Mouse (Mus musculus): ENCODE data around the gene Ak1.
A peak's percentile ranks its signal among the peaks of the same experiment; 100 is the strongest.

Ak1 gene

DNA sequence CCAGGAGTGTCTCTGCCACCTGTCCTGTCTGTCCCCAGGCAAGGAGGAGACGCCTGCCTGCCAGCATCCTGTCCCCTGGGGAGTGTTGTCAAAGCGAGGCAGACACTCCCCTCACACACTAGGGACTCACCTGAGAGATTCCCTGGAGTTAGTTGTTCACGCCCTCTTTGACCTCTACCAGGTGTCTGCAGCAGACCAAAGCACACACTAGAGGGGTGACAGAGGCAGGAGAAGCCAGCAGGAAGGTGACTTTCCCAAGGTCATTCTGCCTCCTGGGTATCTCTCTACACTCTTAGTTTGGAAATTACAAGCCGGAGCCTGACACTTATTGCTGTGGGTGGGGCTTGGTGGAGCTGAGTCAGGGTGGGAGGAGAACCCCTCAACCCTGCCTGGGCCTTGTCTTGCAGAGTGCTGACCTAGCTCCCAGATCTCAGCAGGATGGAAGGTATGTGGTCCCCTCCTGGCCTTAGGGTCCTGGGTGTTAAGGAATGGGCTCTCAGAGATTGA, 6.5 kb downstream of the Ak1 start:
- DNase-seq (ENCODE audit: low spot score): no peak

DNA sequence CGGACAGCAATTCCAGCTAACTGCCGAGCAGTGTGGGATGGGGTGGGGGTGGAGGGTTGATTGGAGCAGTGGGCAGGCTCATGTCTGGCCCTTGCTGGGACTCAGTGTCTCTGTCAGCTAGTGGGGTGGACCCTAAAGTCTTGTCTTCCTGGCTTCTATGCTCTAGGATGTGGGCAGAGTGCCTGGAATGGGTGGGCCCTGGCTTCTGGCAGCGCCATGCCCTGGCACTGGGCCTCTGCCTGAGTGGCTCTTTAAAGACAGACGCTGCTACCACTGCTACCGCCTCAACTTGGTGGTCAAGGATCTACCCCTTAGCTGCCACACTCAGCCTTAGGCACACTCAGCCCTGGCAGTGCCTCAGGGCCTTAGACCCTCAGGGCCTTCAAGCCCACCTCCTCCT, 7.2 kb downstream of the Ak1 start:
- no peak for DNase-seq (ENCODE audit: low spot score)

DNA sequence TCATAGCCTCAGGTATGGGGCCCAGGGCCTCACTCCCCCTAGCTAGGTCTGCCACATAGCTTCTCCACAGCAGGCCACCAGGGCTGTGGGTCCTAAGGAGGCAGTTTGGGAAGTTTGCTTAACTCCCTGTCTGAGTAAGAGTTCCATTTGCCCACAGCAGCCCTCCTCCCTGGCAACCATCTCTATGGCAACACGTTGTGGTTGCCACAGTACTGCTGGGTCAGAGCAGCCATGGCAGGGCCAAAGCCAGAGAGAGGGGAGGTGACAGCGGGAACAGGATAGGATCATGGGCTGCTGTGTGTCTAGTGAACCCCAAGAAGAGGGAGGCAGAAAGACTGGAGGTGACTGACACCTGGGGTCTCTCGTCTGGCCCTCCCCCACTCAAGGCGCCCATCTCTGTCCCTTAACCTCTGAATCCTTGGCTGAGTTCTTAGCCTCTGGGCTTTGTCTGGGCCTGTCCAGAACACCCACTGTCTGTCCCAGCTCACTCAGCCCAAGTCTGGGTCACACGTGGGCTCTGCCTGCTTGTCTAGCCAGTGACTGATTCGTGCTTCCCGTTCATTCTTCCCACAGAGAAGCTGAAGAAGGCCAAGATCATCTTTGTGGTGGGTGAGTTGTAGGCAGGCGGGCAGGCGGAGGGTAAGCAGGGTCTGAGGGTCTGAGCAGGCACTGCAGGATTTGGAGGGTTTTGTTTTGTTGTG, 7.9 kb downstream of the Ak1 start:
- DNase-seq (ENCODE audit: low spot score): peak; percentile 36

DNA sequence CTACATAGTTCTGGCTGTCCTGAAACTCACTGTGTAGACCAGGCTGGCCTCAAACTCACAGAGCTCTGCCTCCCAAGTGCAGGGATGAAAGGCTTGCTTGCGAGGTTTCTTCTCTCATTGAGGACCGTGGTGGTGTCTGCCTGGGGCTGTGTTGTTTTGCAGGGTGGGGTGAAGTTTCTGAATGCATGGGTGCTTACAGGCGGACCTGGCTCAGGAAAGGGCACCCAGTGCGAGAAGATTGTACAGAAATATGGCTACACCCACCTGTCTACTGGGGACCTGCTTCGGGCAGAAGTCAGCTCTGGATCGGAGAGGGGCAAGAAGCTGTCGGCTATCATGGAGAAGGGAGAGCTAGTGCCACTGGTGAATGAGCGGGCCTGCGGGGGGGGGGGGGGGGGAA, 8.5 kb downstream of the Ak1 start:
- DNase-seq (ENCODE audit: low spot score): no peak

DNA sequence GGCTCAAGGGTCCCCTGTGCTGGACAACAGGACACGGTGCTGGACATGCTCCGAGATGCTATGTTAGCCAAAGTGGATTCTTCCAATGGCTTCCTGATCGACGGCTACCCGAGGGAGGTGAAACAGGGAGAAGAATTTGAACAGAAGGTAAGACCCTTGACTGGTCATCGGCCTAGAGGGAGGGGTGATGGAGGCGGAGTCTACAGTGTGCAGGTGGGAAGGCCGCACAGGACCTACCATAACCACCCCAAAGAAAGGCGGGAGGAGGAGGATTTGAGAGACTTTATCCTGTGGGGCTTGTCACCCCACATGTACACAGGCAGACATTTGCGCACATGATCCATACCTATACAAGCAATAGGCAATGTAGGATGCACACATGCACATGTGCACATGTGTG, 9.5 kb downstream of the Ak1 start:
- DNase-seq (ENCODE audit: low spot score): no peak

DNA sequence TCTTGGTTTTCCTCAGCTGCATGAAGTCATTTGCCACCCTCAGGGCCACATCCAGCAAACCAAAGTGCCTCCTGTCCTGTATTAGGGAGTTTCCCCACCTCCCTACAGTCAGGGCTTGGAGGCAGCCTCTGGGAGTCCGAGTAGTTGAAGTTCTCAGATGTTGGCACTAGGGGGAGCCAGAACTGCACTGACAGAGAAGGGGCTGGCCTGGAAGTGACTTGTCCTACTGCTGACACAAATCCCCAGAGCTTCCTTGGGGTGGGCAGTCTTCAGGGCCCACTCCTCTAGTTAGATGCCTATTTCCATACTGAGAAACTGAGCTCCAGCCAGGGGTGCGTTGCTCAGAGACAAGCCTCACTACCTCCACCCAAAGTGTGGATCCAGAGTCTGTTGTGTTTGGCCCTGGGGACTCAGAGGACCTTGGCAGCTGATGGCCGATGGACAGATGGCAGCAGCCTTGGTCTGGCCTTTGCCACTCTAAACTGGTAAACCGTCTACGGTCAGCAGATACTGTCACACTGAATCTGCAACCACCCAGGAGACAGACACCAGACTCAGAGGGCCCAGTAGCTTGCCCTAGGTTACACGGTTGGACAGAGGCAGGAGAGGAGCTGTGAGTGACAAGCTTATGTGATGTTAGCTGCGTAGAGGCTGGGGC, 10.3 kb downstream of the Ak1 start:
- DNase-seq (ENCODE audit: low spot score): peak; percentile 62

DNA sequence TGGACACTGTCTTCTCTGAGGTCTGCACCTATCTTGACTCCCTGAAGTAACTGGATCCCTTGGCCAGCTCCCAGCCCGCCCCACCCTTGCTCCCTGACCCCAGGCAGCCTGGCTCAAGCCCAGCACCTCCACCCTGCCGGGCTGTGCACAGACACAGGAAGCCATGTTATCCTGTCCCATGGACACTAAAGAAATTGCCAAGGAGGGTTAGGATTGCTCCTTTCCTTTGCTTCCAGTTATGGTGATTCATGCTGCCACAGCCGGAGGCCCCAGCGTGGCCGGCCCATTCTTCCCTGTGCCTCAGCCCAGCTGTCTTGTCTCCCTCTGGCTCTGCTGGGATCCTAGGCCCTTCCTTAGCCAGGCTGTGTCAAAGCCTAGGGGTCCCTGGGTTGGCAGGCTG, 12.1 kb downstream of the Ak1 start:
- DNase-seq (ENCODE audit: low spot score): no peak

DNA sequence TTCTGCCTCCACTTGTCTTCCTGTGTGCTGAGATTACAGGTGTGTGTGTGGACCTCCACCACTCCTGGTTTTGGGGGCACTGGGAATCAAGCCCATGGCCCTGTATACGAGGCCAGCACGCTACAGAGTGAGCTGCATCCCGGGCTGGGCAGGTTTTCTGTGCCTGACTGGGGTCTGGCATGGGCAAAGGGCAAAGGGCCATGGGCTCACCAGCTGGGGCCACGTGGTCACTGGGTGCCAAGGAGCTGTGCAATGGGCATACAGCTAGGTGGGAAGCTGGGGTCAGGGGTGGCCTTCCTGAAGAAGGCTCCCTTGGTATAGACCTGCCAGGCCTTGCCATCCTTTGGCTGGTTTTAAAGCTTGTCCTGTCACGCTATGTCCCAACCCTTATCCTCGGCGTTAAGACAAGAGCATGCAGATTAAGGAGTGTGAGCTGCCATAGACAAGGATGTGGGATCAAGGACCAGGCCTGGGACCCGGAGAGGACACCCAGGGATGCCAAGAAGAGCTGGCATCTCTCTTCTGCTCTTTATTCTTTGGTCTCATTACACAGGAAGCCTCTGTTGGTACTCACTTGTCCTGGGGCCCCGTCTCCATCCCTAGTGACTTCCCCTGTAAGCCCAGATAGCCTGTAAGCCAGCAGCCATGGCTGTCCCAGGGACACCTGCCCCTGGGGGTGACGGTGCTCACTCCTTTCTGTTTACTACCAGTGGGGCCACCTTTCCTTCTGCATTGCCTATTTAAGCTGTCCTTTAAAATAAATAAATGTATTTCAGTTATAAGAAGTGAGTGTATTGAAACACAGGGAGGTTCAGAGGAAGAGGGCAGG, 12.9 kb downstream of the Ak1 start:
- no peak for DNase-seq (ENCODE audit: low spot score)

DNA sequence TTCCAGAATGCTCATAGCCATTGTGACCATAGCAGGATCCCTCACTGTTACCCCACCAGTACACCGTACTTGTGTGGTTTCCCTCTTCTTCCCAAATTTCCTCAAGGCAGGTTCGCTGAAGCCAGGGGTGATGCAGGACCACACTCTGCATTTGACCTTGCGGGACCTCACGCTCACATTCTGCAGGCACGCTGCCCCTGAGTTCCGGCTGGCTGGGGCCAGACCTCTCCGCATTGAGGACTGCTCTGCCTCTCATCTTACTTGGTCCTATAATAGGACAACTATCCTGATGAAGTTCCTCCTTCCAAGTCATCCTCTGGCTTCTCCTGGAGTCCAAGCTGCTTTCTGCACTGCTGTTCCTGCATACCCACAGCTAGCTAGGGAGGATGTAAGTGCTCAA, 15.1 kb downstream of the Ak1 start:
- DNase-seq (ENCODE audit: low spot score): no peak

DNA sequence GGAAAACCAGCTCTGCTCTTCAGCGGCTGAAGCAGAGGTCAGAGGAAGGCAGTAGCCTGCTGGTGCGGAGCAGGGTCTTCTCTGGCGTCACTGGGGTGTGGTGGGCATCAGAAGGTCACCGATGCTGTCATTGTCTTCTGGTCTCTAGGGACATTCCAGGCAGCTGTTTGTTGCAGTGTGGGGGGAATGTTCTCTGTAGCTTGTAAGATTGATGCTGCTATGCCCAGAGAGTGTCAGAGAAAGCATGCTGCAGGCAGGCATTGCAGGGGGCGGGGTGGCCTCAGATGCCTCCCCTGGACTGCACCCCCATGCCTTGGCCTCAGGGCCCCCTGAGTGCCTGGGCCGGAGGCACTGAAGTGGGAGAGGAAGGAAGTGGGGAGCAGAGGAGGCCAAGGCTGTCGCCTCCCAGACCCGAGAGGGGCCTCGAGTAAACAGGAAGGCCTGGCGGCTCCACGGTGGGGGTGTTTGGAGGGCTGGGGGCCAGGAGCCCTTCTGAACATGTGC, 16.3 kb downstream of the Ak1 start:
- DNase-seq (ENCODE audit: low spot score): no peak

DNA sequence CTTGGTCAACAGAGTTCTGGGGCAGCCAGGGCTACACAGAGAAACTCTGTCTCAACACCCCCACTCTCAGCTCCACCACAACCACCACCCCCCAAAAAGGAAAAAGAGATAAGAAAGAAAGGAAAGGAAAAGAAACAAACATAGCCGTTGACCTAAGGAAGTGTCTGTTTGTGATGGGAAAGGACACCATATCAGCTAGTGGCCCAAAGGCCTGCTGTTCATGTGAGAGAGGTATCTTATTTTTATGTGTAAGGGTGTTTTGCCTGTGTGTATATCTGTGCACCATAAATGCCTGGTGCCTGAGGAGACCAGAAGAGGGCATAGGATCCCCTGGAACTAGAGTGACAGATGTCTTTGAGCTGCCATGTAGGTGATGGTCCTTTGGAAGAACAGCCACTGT, 18.1 kb downstream of the Ak1 start:
- DNase-seq (ENCODE audit: low spot score): no peak

DNA sequence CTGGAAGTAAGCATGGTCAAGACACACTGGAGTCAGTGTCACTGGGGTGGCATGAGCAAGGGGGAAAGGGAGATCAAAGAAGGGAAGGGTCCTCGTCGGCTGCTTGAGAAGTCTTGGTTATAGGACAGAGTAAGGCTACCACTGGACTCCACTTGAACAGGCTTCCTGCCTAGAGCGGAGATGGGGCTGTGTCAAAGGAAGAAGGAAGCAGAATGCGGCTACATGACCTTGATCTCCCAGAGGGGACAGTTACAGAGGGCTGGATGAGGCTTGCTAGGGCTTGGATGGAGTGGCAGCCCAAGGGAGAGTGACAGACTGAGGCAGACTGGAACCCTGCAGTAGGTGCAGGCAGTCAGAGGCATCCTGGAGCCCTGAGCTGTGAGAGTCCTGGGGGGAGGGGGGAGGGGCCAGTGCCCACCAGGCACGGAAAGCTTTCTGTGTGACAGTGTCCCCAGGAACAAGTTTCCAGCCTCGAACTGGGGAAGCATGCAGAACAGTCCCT, 19.0 kb downstream of the Ak1 start:
- DNase-seq (ENCODE audit: low spot score): no peak

DNA sequence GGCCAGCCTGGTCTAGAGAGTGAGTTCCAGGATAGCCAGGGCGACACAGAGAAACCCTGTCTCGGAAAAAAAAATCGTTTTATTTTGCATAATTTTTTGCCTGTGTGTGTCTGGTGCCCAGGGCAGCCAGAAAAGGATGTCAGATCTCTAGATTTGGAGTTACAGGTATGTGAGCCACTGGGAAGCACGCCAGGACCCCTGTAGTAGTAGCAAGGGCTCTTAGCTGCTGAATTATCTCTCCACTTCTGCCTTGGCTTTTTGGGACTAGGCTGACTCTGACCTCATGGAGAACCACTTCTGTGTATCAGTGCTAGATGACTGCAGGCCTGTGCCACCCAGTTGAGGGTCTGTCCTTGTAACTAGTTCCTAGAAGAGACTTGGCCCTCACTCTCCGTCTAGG, 20.3 kb downstream of the Ak1 start:
- DNase-seq (ENCODE audit: low spot score): no peak

DNA sequence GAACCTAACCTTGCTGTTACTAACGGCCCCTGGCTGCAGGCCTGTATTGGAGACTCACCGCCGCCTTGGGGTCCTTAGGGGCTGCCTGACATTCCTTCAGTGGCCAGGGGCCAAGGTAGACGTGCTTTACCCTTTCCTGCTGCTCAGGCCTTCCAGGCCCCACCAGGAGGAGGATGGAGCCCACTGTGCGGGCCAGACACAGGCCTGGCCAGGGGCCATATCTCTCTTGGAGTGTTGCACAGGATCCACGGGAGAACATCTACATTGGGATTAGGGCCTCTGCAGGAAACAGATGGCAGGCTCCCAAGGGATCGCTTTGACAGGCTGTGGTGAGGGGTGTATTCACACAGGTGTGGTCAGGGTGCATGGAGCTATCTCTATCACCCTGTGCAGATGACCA, 21.3 kb downstream of the Ak1 start:
- peak; percentile 27 for DNase-seq (ENCODE audit: low spot score)

DNA sequence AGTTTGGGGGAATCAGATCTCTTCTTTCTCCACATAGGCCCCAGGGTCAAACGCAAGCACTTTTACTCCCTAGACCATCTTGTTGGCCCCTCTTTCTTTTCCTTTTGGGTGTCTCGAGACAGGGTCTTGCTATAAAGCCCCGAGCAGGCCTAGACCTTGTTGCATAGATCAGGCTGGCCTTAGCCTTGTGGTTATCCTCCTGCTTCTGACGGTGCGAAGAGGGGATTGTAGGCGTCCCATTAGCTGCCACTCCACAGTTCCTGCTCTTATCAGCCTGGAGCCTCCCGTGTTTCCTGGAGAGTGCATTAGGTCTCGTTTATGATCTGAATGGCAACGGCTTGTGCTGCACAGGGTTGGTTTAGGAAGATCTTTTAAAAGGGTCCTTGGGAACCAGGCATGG, 22.5 kb downstream of the Ak1 start:
- DNase-seq (ENCODE audit: low spot score): no peak

DNA sequence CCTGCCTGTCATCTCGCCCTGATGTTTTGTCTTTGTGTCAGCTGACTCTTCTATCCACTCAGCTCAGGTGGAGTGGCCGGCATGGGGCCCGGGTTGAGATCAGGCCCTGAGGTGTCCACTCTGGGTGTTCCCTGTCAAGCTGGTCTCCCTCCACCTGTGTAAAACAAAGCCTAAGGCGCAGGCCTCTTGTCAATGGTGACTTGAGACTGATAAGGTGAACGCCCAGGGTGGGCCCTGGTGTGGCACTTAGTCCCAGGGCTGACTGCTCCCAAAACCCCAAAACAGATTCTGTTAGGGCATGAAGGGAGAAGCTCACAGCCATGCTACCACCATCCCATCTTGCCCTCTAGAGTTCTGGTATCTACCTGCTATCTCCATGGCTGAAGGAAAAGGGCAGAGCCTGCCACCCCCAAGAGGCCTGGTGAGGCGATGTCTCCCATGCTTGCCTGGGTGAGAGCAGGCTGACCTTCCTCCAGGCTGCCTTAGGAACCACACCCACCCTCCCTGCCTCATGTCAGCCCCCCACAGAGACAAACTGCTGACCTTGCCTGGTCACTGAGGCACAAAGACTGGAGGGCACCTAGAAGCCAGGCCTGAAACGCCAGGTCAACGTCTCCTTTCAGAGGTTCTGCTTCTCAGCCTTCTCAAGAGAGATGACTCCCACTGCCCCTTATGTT, 23.4 kb downstream of the Ak1 start:
- DNase-seq (ENCODE audit: low spot score): no peak

DNA sequence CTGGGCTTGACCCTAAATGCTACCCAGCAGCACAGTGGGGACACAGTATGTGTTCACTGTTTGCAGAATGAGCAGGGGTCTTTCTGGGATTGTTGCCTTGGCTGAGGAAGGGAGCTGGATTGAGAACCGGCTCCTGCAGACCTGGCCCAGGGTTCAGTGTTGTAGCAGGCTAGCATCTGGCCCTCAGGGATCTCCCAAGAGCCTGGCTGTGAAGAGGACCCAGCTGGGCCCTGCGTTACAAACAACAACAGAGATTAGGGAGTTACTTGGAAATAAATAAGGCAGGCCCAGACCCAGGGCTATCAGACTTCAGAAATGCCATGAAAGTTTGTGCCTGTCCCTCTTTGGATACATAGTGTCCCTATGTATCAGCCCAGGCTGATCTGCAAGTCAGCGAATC, 24.1 kb downstream of the Ak1 start:
- peak; percentile 32 for DNase-seq (ENCODE audit: low spot score)

DNA sequence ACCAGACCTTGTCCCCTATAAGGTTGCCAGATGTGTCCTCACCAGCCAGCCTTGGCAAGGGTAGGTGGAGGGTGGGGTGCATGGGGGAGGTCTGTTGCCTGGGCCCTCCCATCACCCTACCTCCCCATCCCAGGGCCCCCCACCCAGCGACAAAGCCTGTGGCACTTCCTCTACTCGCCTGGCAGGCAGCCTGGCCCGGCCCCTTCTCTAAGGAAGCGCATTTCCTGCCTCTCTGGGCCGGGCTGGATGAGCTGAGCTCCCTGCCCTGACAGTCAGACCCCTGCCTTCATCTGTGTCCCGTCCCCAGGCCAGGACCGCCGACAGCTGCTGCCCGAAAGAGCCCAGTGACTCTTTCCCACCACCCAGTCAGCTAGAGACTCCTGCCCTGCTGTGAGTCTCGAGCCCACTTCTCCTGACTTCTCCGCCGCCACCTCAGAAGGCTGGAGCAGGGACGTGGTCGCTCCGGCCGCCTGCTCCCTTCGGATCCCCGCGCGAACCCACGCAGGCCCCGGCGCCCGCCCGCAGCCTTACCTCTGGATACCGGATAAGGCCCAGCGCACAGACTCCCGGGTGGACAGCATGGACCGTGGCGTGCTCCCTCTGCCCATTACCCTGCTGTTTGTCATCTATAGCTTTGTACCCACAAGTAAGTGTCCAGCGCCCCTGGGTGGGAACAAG, 25.0 kb downstream of the Ak1 start, which contains the start of gene Eng:
Eng (plus strand) TSS at position 217 of the 678 bp plus-strand sequence.
- DNase-seq (ENCODE audit: low spot score): peak; percentile 24

DNA sequence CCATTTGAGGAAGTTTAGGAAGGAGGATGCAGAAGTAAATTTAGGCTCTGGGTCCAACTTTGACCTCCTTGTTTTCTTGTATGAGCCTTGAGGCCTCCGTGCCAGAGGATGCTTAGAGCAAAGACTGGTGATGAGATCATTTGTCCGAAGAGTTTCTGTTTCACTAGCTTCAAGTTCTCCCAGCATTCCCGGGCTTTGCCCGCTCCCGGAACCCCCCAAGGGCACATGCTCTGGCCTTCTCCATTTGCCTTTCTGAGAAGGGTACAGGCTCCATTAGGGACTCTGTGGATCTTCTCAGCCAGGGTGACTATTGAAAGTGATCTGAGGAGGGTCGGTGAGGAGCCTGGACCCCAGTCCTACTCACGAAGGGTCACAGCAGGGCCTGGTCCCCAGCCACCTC, 25.8 kb downstream of the Ak1 start:
- no peak for DNase-seq (ENCODE audit: low spot score)

DNA sequence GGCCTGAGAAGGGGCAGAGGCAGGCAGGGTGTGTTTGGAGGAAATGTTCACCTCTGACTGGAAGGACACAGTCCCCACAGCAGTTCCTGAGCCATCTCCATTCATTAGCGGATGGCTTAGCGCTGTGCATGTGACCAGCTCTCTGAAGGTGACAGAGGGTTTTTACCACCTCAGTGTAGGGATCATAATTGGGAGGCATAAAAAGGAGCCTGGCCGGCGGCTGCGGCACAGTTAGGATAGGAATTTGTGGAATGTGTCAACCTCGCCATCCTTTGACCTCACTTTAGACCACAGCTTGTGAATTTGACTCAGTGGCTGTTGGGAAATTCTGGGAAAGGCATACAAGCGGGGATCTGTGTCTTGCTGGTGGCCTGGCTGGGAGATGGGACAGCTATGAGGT, 32.2 kb downstream of the Ak1 start:
- DNase-seq (ENCODE audit: low spot score): no peak

DNA sequence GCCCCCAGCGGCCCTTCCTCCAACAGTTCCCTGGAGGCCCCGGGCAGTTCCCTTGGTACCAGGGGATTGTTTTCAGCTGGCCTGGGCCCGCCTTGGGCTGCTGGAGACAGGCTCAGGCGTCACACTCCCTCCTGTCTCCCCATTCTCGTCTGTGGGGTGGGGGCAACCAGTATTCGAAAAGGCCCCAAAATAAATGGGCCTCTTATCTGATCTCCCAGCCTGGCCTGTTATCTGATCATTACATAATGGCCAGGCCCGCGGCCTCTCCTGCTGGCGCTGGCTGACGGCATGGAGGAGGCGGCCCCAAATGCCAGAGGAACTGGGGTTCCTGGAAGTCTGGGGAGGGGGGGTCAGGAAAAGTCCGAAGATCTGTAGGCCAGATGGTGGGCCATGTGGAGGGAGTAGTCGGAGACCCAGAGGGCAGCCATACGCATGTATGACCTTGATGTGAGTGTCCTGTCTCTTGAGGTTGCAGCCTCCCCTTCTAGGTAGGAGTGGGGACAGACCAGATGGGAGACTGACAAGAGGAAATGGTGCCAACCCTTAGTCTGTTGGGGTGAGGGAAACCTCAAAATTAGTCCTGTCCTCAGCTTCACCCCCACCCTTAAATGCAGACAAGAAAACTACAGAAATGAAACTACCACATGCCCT, 33.3 kb downstream of the Ak1 start:
- no peak for DNase-seq (ENCODE audit: low spot score)

Measured in testis, postnatal 14 days (tissue).